Mouse (Mus musculus) kidney, adult 2 months (tissue): ENCODE data around the gene Acot6.
"Not testable (repeated sequence)": the region's sequence is repeated elsewhere in the genome, so short reads cannot be mapped to it uniquely, and the experiment has no call there.

Experiments used
- CTCF ChIP-seq: fragments of 200-500 bp; conservative IDR thresholded peaks from 2 replicates; pipeline ENCODE4 v1.5.1; 2011; ENCODE audit warnings: low read depth, mild to moderate bottlenecking, control low read depth, low read length, moderate library complexity, mixed read lengths; ENCODE audit not compliant: insufficient read depth, insufficient read length
- POLR2A ChIP-seq: fragments of 200-500 bp; IDR thresholded peaks from one replicate; pipeline ENCODE4 v1.6.1; 2011; ENCODE audit warnings: low read depth, low read length, control low read depth

- TF ChIP-seq CTCF, POLR2A: not testable (repeated sequence)
Measured at GRCm38 (mm10) chr12:84050744-84051143, 49.7 kb upstream of the Acot6 start.
